Mouse (Mus musculus) cerebellum, postnatal 14 days (tissue): Measurements from ENCODE around the gene Nme3.

Experiments
- DNase-seq, 2 experiments: peaks; one replicate each; pipeline ENCODE4 v3.0.0; 2021; ENCODE audit warnings: mixed read lengths in 2 of 2

Nme3 gene

DNA sequence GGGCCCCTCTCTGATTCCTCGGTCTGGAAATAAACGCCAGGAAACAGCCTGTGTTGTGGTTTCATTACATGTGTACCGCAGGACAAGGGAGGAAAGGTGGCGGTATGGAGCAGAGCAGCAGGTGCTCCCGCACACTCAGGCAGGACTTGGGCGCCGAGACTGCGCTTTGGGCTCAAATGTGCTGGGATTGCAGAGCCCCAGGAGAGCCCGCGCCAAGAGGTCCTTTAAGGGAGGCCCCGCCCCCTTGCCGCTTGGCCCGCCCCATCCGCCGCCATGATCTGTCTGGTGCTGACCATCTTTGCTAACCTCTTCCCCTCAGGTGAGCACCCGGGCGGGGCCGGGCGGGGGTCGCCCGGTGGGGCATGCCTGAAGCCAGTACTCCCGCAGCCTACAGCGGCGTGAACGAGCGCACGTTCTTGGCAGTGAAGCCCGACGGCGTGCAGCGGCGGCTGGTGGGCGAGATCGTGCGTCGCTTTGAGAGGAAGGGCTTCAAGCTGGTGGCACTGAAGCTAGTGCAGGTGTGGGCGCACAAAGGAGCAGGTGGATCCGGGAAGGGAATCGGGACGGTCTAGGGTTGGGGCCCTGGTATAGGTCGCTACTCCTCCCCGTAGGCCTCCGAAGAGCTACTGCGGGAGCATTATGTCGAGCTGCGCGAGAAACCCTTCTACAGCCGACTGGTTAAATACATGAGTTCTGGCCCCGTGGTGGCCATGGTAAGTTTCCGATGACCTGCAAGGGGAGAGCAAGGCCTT is at the start of gene Nme3:
Nme3 (plus strand) TSS at position 260 of the 752 bp plus-strand sequence.
- DNase-seq, result peak; percentile 82 to 85

DNA sequence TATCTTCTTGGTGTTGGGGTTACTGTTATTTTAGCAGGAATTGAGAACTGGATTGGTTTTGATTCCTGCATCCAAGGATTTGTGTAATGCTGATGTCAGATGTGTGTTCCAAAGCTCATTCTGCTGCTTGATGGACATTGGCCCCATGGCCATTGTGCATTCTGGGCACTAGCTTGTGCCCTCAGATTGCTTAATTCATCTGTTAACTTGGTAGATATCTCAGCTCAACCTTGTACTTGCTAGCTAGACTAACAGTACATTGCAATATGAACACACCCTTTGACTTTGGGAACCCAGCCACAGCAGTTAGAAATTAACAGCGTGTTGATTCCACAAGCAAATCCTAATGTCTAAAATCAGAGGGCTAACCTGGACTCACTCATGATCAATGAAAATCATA is 48.9 kb upstream of the Nme3 start:
- DNase-seq, result no peak

DNA sequence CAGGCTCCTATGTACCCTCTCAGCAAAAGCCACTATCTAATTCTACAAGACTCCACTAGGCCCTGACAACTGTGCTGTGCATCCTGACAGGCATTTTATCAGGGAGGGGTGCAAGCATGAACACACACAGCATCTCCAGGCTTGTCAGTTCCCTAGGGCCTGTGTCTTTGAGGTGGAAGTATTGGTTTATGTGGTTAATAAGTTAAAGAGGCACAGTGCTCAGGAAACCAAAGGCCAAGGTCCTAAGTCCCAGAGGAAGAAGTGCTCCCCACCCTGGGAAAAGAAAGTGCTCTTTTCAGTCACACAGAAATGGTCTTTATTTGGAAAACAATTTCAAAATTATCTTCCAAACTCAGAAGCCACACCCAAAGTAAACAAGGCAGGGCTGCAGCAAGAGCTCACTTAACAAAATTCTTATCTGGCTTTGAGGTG is 47.7 kb upstream of the Nme3 start:
- no peak for DNase-seq

DNA sequence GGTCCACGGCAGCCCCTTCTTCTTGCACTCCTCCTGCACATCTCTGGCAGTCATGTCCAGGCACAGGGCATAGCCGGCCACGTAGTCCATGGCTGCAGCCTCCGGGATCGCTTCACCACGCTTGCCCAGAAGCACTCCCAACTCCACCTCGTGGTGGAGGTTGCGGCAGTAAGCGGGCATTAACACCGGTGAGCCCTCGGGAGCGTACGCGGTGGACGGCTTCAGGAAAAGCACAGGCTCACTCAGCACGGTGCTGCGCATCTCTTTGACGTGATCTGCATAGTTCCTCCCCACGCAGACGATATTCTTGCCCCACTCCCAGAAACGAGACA is 46.6 kb upstream of the Nme3 start:
- DNase-seq, result no peak

DNA sequence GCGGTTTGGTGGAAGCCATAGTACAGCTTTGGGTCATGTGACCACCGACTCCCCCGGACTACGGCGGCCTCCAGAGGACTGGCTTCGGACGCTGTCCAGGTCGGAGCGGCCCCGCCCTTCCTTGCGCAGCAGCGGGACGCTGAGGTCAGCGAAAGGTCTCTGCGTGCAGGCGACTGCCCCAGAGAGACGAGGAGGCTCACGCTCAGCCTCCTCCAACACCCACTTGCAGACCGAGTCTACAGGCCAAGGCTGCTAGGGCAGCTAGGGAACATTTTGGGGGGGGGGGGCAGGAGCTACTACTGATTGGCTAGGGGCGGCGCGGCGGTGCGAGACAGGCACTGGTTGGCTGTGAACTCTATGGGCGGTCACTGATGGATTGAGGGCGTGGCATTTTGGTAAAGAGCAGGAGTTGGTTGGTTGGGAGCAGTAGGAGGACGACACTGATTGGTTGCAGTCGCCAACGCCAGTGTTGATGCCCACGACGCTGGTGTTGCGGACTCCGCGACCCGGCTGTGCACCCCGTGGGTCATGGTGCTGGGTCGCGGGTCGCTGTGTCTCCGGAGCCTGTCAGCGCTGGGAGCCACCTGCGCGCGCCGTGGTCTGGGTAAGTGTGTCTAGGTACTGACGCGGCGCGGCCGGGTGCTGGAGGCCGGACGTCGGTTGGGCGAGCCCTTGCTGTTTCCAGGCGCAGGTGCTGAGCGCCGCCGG is 46.1 kb upstream of the Nme3 start, which contains the start of gene Fahd1:
Fahd1 (minus strand) TSS at position 300 of the 708 bp plus-strand sequence.
- peak; percentile 95 to 96 for DNase-seq

DNA sequence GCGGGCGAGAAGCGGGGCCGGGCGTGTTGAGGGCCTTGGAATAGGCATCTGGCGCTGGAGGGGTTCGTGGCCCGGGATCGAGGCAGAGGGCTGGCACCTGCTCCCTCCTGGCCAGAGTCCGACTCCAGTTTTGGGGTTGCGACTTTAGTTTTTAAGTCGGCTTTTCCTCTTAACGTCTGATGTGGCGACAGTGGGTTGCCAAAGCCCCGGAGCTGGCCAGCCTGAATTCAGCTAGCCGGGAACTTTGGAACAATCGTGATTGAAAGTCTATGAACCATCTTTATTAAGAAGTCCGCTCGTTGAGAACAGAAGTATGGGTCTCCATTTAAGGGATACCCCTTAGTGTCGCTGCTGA is 45.5 kb upstream of the Nme3 start:
- DNase-seq, result no peak

DNA sequence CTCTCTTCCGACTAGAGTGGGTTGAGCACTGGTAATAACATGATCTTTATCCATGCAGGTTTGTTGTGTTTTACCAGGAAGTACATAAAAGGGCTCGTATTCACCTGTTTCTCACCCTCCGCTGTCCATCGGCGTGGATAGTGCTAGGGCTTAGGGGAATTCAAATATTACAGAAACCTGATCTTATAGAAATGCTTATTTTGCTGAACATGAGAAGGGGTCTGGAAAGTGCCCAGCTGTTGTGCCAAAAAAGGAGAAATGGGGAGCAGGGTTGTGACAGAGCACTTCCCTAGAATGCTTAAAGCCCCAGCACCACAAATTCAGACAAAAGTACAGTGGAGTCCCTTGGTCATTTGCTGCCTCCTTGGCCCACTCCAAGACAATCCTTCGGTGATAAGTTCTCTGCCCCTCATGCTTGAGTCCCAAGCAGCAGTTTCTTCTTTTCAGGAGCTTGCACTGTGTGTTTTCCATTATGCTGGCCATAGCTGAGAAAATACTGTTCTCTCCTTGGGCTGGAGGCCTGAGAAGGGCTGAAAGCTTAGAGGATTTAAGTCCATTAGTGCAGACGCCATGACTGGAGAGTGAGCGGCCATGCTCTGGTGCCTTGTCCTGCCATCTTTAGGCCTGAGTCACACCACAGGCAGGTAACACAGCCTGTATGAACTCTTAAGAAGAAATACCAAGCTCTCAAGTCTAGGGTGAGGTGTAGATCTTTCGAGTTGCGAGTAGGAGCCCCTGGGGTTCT is 44.7 kb upstream of the Nme3 start:
- DNase-seq, result peak in 1 of 2 experiments; percentile 8

DNA sequence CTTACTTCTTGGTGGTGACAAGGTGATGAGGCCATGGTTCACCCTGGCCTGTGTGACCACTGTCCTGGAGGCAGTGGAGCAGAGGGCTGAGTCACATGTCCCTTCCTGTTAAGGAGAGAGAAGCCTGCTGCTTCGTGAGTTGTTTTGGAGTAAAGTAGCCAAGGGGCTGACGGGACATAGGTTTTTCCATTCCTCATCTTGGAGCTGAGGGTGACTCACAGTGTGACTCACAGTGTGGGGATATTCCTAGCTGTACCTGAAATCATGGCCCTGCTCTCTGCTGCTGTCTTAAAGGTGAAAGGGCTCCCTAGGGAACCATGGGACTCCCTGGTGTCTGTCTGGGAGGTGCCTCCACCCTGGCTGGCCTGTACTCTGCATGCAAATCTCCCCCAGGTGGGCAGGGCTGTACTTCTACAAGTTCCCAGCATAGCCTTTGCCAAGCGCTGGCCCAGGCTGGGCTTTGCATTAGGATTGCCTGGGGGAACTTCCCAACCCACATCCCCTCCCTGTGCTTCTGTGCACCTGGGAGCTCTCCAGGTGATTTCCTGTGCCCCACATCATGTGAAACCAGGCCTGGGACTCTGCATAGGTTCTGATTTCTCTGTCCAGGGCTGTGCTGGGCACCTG is 40.3 kb upstream of the Nme3 start:
- DNase-seq, result no peak

DNA sequence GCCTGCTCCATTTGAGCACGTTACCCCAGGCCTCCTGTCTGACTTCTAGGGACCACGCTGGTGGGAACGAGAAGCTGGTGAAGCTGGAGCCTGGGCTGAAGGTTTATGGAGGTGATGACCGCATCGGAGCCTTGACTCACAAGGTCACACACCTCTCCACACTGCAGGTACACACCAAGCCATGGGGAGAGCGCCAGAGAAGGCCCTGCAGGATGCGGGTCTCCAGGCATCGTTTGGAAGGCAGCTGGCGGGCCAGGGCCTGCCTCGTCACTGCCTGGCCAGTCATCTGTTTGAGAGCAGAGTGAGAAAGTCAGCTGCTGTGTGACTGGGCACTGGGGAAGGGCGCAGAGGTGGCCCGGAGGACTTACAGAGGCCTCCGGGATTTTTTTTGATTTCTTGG is 39.7 kb upstream of the Nme3 start:
- DNase-seq, result no peak

DNA sequence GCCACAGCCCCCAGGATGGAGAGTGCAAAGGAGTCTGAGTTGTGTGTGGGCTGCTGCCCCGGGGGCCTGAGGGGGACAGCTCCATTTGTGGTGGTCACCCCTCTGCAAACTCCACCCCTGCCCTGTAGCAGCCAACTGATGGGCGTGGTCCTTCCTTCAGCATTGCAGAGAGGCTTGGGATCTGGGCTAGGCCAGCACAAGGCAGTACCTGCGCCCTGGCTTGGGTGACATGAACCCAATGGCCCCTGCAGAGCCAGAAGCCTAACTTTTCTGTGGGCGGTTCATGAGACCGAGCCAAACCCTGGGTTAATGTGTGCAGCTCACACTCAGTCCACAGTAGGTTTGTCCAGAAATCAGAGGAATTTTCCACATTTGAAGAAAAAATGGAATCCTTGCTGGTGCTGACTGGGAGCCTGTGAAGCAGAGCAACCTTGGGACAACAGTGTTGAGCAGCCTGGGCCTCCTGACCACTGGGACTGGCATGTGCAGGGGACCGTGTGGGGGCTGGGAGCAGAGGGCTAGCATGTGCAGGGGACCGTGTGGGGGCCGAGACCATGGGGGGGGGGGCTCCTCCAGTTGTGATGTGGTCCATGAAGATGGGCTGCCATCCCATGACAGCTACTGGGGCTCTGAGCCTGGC is 38.3 kb upstream of the Nme3 start:
- DNase-seq, result peak in 1 of 2 experiments; percentile 16

DNA sequence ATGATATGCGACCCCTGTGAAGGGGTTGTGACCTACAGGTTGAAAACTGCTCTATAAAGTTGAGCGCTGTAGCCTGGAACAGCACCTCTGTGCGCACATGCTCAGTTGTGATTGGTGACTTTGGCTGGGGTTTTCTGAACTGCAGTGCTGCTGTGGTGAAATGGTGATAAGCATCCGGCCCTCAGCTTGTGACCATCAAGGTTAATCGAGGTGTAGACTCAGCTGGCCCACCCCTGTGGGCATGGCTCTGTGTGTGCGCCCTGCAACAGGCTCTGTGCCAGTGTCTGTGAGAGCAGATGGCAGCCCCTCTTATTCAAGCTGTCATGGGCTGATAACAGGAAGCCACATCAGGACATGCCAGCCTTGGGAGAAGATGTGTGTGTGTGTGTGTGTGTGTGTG is 37.3 kb upstream of the Nme3 start:
- DNase-seq, result peak; percentile 78 to 79

DNA sequence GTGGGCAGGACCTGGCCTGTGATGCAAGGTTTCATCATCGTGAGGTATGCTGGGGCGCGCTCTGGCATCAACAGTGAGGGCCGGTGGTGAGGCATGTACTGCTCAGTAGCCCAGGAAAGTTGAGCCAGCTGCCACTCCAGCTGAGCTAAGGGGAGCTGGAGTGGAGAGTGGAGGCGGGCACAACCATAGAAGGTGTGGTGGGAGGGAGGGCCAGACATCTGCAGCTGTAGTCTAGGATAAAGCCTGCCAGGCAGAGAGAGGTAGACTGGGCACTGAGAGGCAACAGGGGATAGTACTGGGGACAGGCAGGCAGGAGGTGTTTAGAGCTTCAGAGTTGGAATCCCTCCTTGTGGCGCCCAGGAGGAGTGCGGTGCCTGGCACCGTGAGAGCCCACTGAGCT is 36.2 kb upstream of the Nme3 start:
- no peak for DNase-seq

DNA sequence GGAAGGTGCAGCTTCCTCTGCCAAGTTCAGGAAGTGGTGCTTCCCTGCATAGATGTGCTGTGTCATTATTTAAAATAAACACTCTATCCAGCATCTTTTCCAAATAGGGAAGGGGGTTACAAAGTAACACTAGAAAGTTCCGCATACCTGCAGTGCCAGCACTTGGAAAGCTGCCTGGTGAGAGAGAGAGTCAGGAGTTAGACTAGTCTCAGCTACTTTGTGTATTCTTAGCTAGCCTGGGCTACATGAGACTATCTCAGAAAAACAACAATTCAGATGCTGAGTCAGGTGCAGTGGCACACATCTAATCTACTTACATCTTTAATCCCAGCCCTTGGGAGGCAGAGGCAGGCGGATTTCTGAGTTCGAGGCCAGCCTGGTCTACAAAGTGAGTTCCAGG is 34.5 kb upstream of the Nme3 start:
- no peak for DNase-seq

DNA sequence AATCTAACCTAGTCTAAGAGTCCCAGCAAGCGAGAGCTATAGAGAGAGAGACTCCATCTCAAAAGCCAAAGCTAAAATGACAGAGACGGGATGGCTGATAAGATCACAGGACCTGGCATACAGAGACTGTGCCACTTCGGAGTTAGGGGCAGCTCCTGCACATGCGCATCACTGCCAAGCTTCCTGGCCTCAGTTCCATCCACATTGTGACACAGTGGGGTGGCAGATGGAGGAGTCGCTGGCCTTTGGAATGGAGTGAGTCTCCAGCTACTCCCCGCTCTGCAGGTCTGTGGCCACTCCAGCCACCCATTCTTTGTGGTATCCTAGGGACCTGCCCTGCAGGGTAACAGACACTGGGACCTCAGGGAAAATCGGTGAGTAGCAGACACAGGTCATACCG is 30.5 kb upstream of the Nme3 start, which contains the start of gene Igfals:
Igfals (plus strand) TSS at position 222 of the 400 bp plus-strand sequence.
- DNase-seq, result peak; percentile 90 to 91

DNA sequence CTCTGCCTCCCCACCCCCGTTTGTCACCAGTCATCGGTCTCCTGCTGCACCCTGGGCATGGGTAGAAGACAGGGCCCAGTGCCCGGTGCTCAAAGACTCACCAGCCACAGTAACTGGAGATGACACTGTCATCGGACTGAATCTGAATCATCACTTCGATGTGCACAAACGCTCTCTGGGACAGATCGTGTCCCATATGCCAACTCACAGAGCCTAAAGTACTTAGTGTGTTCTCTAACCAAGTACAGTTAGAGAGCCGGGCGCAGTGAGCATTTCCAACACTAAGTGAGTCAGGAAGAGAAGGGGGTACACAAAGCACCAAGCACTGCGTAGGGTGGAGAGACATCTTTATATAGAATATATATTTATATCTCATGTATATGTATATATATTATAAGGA is 28.4 kb upstream of the Nme3 start:
- no peak for DNase-seq

DNA sequence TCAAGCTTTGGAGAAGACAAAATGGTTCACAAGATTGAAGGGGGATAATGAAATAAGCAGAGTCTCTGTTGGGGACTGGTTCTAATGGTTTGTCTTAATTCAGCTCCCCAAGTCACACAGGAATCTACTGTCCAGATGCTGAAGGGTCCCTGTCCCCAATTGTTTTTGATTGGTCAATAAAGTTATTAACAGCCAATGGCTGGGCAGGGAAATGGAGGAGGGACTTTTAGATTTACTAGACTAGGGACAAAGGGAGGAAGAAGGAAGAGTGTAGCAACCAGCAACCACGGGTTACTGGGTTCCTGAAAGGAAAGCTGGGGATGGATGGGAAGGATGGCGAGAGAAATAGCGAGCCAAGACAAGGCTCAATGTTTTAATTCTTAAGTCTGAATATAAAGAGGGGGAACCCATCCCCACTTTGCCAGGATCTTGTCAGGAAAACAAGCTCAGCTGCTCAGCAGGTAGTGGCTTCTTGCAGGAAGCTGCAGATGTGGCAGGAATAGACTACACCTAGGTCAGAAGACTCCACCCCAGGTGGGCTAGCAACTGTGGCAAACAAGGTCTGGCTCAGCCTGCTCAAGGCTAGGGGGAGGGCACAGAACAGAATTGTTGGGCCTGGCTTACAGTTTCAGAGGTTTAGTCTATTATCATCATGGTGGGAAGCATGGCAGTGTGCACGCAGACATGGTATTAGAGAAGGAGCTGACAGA is 22.4 kb upstream of the Nme3 start:
- DNase-seq, result no peak

DNA sequence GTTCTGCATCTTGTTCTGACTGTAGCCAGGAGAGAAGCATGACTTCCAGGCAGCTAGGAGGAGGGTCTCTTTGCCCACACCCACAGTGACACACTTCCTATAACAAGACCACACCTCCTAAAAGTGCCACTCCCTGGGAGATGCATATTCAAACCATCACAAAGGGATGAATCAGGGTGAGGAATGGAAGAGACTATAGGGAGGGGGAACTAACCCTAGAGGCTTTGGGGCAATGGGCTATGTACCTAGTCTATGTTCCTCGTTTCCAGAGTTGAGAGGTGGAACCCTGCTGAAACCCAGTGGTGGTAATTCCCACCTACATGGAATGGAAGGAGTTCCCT is 21.9 kb upstream of the Nme3 start:
- no peak for DNase-seq

DNA sequence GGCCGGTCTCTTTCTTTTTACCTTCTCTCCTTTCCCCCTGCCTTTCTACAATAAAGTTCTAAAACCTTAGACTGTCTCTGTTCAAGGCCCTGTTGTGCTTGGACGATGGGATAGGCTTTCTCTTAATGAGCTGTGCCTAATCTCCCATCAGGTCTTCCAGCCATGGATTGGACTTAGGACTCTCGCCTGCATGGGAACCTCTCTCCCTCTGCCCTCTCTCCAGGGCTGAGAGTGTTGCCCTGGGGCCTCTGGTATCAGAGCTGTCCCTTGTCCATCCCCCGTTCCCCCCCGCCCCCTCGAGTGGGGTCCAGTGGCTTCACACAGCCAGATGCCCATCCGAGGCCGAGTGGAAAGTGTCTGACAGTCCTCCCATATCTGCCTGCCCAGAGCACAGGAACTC is 21.3 kb upstream of the Nme3 start:
- DNase-seq, result no peak

DNA sequence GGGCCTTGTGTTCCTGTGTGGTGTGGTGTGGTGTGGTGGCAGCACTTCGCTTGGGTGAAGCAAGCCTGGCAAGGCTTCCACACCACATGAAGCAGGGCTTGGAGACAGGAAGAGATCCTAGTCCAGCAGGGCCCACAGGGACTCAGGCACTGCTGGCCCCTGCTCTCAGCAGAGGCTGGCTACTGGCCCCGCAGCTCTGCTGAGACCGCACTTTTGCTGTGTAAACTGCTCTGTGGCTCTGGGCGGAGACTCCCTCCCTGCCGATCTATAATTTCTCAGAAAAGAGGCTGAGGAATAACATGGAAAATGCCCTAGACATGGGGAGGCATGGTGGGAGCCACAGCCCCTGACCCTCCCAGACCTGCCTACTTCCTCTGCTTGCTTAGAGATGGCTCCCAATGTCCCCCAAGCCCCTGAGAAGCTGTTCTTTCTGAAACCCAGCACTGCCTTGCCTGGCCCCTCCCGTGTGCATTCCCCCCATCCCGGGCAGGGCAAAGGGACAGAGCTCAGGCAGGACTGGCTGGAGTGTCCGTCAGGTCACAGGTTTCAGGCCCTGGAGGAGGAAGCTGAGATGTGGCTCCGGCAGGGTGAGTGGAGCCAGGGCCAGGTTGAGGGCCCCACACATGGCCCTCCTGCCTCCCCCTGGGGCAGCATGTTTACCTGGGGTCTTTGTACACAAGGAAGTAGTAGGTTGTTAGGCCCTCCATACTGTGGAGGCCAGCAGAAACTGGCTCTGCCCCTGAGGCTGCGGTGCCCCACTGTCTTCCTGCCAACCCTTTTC is 18.8 kb upstream of the Nme3 start:
- DNase-seq, result no peak

DNA sequence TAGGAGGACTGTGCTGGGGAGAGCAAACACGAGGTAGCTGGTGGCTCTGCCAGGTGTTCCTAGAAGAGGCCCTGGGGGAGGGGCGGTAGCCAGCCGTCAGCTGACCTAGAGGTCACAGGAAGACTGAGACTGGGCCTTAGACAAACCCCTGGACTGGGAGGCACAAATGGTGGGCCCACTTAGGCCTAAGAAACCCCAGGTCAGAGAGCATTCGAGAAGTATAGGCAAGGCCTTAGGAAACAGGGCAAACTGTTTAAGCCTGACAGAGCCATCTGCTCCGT is 18.2 kb upstream of the Nme3 start:
- DNase-seq, result no peak

DNA sequence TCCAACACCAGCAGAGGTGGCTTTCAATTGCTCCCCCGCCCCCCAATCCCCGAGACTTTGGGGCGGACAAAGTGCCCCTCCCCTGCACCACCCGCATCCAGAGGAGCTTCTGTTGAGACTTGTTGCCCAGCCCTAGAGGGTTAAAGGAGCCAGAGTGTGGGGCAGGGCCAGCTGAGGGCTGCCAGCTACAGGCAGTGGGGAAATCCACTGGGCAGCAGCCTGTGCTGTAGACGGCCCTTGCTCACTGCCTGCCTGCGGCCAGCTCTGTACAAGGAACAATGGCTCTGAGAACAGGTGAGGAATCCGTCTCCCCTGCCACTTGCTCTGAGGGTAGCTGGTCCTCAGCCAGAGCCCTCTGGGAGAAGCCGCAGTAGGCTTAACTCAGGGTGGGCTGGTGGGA is 17.8 kb upstream of the Nme3 start:
- DNase-seq, result no peak
